Mouse (Mus musculus) embryonic facial prominence, embryonic 15.5 days (tissue): ENCODE data around the gene Mageb3. TPM values are rescaled to one million over a fixed set of nuclear protein-coding genes. Genes with fewer than 3 reads are reported as not detected.
"Not testable (repeated sequence)": the region's sequence is repeated elsewhere in the genome, so short reads cannot be mapped to it uniquely, and the experiment has no call there.

ENCODE experiments used
- ATAC-seq: fragments of 200-750 bp; cut with Nextera tagmentation; 2 replicates; pipeline ENCODE4 v1.8.0; 2017; ENCODE audit warnings: low read depth, moderate TSS enrichment; ENCODE audit not compliant: insufficient number of reproducible peaks, low FRiP score, low TSS enrichment
- H3K27ac ChIP-seq: fragments of 300-500 bp; sonication (generic); replicated peaks from 2 replicates; pipeline ENCODE4 v1.5.1; 2015; ENCODE audit warnings: mild to moderate bottlenecking, inconsistent platforms
- H3K27me3 ChIP-seq: fragments of 300-500 bp; sonication (generic); 2 replicates; pipeline ENCODE4 v1.6.1; 2015; ENCODE audit warnings: inconsistent platforms
- H3K36me3 ChIP-seq: fragments of 300-500 bp; sonication (generic); 2 replicates; pipeline ENCODE4 v1.6.1; 2015; ENCODE audit warnings: mild to moderate bottlenecking, inconsistent platforms
- H3K4me1 ChIP-seq: fragments of 300-500 bp; sonication (generic); 2 replicates; pipeline ENCODE4 v1.6.1; 2015; ENCODE audit warnings: inconsistent platforms
- H3K4me2 ChIP-seq: fragments of 300-500 bp; sonication (generic); replicated peaks from 2 replicates; pipeline ENCODE4 v1.6.1; 2015; ENCODE audit warnings: mild to moderate bottlenecking, inconsistent platforms
- H3K4me3 ChIP-seq: fragments of 300-500 bp; sonication (generic); replicated peaks from 2 replicates; pipeline ENCODE4 v1.5.1; 2015; ENCODE audit warnings: mild to moderate bottlenecking, inconsistent platforms
- H3K9ac ChIP-seq: fragments of 300-500 bp; sonication (generic); 2 replicates; pipeline ENCODE4 v1.6.1; 2015; ENCODE audit warnings: inconsistent platforms
- H3K9me3 ChIP-seq: fragments of 300-500 bp; sonication (generic); replicated peaks from 2 replicates; pipeline ENCODE4 v1.6.1; 2016; ENCODE audit warnings: inconsistent platforms
- WGBS: fragments of 180-500 bp; shearing (Covaris S2); methylation state at CpG from one replicate; pipeline ENCODE4 v1.1.7; 2015; 5-methylcytosine and 5-hydroxymethylcytosine counted together
- polyA plus RNA-seq: library from polyadenylated mRNA; unstranded; fragments of >200 nt; fragmentation: Nextera tagmentation; extraction: Ambion mirVana; gene quantifications from 2 replicates; pipeline ENCODE4 v1.2.1, GENCODE M21; 2015

The Mageb3 gene
- polyA plus RNA-seq, result 0.35 and 0.38 TPM in 2 replicates

GRCm38 (mm10) chr2:121955765-121956223 is at the start of gene Mageb3, which contains the start of gene Ctdspl2:
TSS of gene Mageb3 (minus strand) at chr2:121956092.
TSS of gene Ctdspl2 (plus strand) at chr2:121956001.
- peak; percentile 98 for ATAC-seq
- H3K4me3 ChIP-seq, result peak within 1 kb of the TSS; percentile 73
- peak within 1 kb of the TSS; percentile 91 for H3K27ac ChIP-seq
- peak within 1 kb of the TSS; percentile 79 for H3K9ac ChIP-seq
- H3K36me3 ChIP-seq, result peaks cover 3% of the 10 kb centered on the region; the same call in 1 of the 2 replicates
- WGBS, result under 1% methylated on average over 48 of the region's 48 CpGs
- no peaks in the 10 kb centered on the region for H3K27me3 ChIP-seq
- H3K9me3 ChIP-seq, result no peaks in the 10 kb centered on the region
- H3K4me2 ChIP-seq, result peak within 1 kb of the TSS; percentile 55
- peaks cover 21% of the 10 kb centered on the region for H3K4me1 ChIP-seq

GRCm38 (mm10) chr2:121995738-121996137 is 39.8 kb upstream of the Mageb3 start:
- Histone ChIP-seq H3K36me3 (peaks cover 28% of the 10 kb centered on the region), H3K4me3 (no peak overlapping the region), H3K4me2 (no peak overlapping the region), H3K27ac (no peak overlapping the region), H3K27me3 (no peaks in the 10 kb centered on the region), H3K9me3 (no peaks in the 10 kb centered on the region), H3K4me1 (no peaks in the 10 kb centered on the region), H3K9ac (no peak overlapping the region)
- no peak for ATAC-seq
- 73% methylated on average over 1 of the region's 1 CpGs for WGBS

DNA sequence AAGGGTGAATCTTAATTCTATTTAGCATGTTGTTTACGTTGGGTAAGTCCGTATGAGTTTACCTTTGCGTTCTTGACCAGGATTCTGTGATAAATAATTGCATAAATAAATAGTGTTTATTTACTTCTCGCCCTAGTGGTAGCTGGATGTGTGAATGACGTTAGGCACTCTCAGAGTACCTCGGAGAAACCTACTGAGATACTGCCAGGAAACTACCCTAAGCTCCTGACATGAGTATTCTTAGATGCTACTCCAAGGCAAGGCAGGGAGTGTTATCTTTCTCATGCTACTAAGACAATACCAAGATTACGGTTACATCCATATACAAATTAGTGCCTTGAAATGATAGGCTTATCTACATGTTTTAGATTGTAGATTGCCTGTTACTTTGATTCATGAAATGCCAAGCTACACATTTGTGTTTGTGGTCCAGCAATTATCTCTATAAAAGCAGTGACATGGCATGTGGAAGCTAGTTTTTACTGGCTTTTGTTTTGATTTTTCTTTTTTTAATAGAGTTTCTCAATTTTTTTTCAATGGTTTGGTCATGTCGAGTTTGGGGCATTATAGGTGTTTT is 1.4 kb upstream of the Mageb3 start:
- peak overlapping the region; percentile 79 for H3K9ac ChIP-seq
- peak overlapping the region; percentile 73 for H3K4me3 ChIP-seq
- no peaks in the 10 kb centered on the region for H3K9me3 ChIP-seq
- no peaks in the 10 kb centered on the region for H3K27me3 ChIP-seq
- WGBS, result 9% methylated on average over 8 of the region's 8 CpGs
- 0 out of 2 replicates have a peak overlapping the region, but pooled peaks have one; percentile 91 for H3K27ac ChIP-seq
- H3K4me1 ChIP-seq, result peaks cover 21% of the 10 kb centered on the region
- no peak for ATAC-seq
- peak overlapping the region; percentile 55 for H3K4me2 ChIP-seq
- peaks cover 8% of the 10 kb centered on the region; the same call in 1 of the 2 replicates for H3K36me3 ChIP-seq

DNA sequence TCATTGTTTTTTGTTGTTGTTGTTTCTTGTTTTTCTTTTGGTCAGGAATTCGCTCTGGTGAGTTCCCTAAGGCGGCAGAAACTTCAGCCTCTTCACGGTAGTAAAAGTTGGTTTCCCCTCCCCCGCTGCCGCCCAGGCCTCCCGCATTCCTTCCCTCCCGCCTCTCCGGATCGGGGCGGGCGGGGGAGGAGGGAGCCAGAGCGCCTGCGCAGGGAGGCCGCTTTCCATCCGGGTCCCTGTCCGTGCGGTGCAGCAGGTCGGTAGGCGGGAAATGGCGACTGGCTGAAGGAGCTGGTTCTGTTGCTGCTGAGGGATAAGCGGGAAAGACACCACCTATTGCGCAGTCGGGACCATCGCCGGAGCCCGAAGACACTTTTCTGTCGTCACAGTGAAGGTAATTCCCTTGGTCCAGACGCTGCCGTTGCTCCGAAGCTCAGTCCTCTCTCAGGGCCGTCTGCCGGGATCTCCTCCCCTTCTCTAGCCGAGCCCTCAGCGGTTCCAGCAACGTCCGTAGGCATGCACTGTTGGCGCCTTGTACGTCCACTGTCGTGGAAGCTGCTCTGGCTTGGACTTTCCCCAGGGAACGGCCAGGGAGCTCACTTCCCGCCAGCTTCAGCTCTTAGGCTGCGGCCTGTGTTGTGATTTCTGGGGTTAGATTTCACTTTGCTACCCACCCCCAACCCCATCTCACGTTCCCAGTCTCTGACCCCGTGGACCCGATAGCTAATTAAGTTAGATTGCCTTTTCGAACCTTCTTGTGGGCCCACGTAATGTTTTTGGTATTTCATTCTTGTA is 529 bp upstream of the Mageb3 start:
- peak; percentile 95 for ATAC-seq
- Histone ChIP-seq H3K9me3 (no peaks in the 10 kb centered on the region), H3K27ac (peak overlapping the region; percentile 91), H3K9ac (peak overlapping the region; percentile 79), H3K27me3 (no peaks in the 10 kb centered on the region), H3K4me3 (peak overlapping the region; percentile 73), H3K4me1 (peaks cover 21% of the 10 kb centered on the region), H3K4me2 (peak overlapping the region; percentile 55), H3K36me3 (peaks cover 5% of the 10 kb centered on the region; the same call in 1 of the 2 replicates)
- under 1% methylated on average over 47 of the region's 47 CpGs for WGBS

DNA sequence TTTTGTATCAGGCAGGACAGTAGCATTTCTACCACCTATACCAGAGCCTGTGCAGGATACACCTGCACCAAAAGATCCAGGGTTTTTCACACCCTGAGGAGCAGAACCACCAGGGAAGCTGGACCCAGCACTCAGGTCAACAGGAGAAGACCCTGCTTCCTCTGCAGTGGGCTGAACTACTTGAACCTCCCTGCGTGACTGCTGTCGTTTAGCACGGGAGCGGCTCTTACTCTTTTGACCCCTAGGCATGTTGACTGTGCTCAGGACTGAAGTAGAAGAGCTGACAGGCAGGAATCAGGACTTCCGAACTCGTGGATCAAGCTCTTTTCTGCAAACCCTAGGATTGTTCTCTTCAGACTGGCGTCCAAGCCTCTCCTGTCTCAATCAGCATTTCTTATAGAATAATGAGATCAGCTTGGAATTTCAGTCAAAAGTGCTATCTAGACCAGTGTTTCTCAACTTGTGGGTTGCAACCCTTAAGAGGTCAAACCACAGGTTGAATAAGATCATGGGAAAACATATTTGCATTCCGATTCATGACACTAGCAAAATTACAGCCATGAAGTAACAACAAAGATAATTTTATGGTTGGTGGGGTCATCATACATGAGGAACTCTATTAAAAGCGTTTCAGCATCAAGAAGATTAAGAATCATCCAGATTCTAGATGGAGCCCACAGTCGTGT is 778 bp downstream of the Mageb3 start:
- H3K9me3 ChIP-seq, result no peaks in the 10 kb centered on the region
- H3K4me3 ChIP-seq, result peak overlapping the region; percentile 73
- ATAC-seq, result no peak
- H3K27me3 ChIP-seq, result no peaks in the 10 kb centered on the region
- peak overlapping the region; percentile 79 for H3K9ac ChIP-seq
- H3K4me2 ChIP-seq, result peak overlapping the region; percentile 55
- H3K4me1 ChIP-seq, result peaks cover 21% of the 10 kb centered on the region
- no peaks in the 10 kb centered on the region for H3K36me3 ChIP-seq
- WGBS, result 13% methylated on average over 10 of the region's 10 CpGs
- peak overlapping the region; percentile 91 for H3K27ac ChIP-seq

DNA sequence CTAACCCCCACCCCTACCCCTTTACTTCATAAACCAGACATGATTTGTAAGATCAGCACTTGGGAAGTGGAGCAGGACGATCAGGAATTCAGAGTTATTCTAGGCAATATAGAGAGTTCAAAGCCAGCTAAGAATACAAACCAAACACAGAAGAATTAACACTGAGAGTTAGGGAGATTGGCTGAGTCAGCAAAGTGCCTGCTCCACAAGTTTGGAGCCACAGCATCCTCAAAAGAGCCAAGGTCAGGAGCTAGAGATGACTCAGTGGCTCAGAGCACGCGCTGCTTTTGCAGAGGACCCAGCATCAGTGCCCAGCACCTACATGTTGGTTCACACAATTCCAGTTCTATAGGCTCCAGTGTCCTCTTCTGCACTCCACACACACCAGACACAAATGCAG is 12.5 kb downstream of the Mageb3 start:
- Histone ChIP-seq H3K27me3 (no peaks in the 10 kb centered on the region), H3K4me3 (no peak overlapping the region), H3K36me3 (no peaks in the 10 kb centered on the region), H3K9me3 (no peaks in the 10 kb centered on the region), H3K9ac (no peak overlapping the region), H3K4me2 (no peak overlapping the region), H3K27ac (no peak overlapping the region), H3K4me1 (no peaks in the 10 kb centered on the region)
- 82% methylated on average over 3 of the region's 3 CpGs for WGBS
- no peak for ATAC-seq

DNA sequence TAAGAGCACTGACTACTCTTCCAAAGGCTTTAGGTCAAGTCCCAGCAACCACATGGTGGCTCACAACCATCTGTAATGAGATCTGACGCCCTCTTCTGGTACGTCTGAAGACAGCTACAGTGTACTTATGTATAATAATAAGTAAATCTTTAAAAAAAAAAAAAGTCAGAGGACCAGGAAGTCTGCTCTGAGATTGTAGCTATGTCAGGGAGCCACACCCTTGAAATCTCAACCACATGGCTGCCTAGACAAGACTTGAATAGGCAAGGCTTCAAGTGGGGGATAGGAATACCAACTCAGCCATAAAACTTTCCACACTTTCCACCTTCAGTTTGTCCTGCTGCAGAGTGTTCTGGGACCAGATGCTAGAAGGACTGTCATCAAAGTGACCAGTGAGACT is 18.3 kb downstream of the Mageb3 start:
- WGBS, result 78% methylated on average over 2 of the region's 2 CpGs
- not testable (repeated sequence) for H3K4me1 ChIP-seq, H3K9ac ChIP-seq, H3K27me3 ChIP-seq, H3K4me3 ChIP-seq, H3K27ac ChIP-seq, H3K36me3 ChIP-seq, ATAC-seq, H3K4me2 ChIP-seq, H3K9me3 ChIP-seq

- H3K36me3 ChIP-seq, result peaks cover 8% of the 10 kb centered on the region; the same call in 1 of the 2 replicates
- WGBS, result 87% methylated on average over 5 of the region's 5 CpGs
- H3K9ac ChIP-seq, result no peak overlapping the region
- H3K4me1 ChIP-seq, result no peaks in the 10 kb centered on the region
- no peak overlapping the region for H3K27ac ChIP-seq
- H3K4me3 ChIP-seq, result no peak overlapping the region
- no peak for ATAC-seq
- no peaks in the 10 kb centered on the region for H3K9me3 ChIP-seq
- H3K4me2 ChIP-seq, result no peak overlapping the region
- H3K27me3 ChIP-seq, result no peaks in the 10 kb centered on the region
Observed at GRCm38 (mm10) chr2:121916047-121916970, 39.6 kb downstream of the Mageb3 start.

DNA sequence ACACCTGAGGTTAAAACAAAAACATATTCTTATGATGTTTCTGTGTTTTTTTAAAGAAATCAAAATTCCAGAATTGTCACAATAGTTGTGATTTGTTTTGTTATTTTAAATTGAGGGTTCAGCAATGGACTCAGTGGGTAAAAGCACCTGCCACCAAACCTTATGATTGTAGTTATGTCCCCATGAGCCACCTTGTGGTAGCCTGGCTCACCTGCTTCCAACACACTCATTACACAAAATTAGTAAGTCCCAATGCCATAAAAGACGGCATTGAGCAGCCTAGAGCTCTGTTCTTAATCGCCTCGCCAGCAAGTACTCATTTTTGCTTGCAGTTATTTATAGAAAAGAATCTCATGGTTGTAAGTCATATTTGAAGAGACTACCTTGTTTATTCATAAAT is 45.9 kb downstream of the Mageb3 start:
- ATAC-seq, result no peak
- no peaks in the 10 kb centered on the region for H3K27me3 ChIP-seq
- no peak overlapping the region for H3K4me3 ChIP-seq
- H3K27ac ChIP-seq, result no peak overlapping the region
- H3K4me1 ChIP-seq, result no peaks in the 10 kb centered on the region
- WGBS, result 81% methylated on average over 3 of the region's 3 CpGs
- peaks cover 24% of the 10 kb centered on the region for H3K36me3 ChIP-seq
- no peaks in the 10 kb centered on the region for H3K9me3 ChIP-seq
- H3K9ac ChIP-seq, result no peak overlapping the region
- H3K4me2 ChIP-seq, result no peak overlapping the region
